Mouse (Mus musculus) MEL (cell line): ENCODE measurements around the gene Dffa. TPM values are rescaled to one million over a fixed set of nuclear protein-coding genes. Genes with fewer than 3 reads are reported as not detected.

ENCODE experiments used
- DNase-seq: peaks from one replicate; pipeline ENCODE4 v3.0.0; 2011; ENCODE audit warnings: low read depth, low spot score
- H3K27ac ChIP-seq: 2 replicates; pipeline ENCODE4 v1.5.1; 2012; ENCODE audit warnings: low read depth, mild to moderate bottlenecking, control low read depth, low read length, moderate library complexity; ENCODE audit not compliant: control insufficient read depth
- H3K27me3 ChIP-seq, 2 experiments: fragments of 150-350 bp in 1 of 2; sonication (generic) in 1 of 2; 2 replicates each; pipeline ENCODE4 v1.6.1; 2012; ENCODE audit warnings: low read length in 2 of 2, mild to moderate bottlenecking in 2 of 2, improper control_type of control experiment in 1 of 2, moderate library complexity in 1 of 2; ENCODE audit not compliant: insufficient read depth in 2 of 2, control insufficient read depth in 1 of 2
- H3K36me3 ChIP-seq, 2 experiments: 2 replicates each; pipeline ENCODE4 v1.6.1; 2012 to 2014; ENCODE audit warnings: low read length in 2 of 2, improper control_type of control experiment in 1 of 2, inconsistent platforms in 1 of 2, mild to moderate bottlenecking in 1 of 2; ENCODE audit not compliant: insufficient read depth in 2 of 2, control insufficient read depth in 1 of 2
- H3K4me1 ChIP-seq, 2 experiments: fragments of 150-350 bp in 1 of 2; sonication (generic) in 1 of 2; 2 replicates each; pipeline ENCODE4 v1.6.1; 2012; ENCODE audit warnings: low read length in 2 of 2, improper control_type of control experiment in 1 of 2, mild to moderate bottlenecking in 1 of 2; ENCODE audit not compliant: insufficient read depth in 2 of 2, control insufficient read depth in 1 of 2
- H3K4me3 ChIP-seq, 2 experiments: fragments of 150-350 bp in 1 of 2; sonication (generic) in 1 of 2; 2 replicates each; pipeline ENCODE4 v1.5.1; 2012; ENCODE audit warnings: low read depth in 2 of 2, low read length in 2 of 2, mild to moderate bottlenecking in 2 of 2, moderate library complexity in 2 of 2, control low read depth in 1 of 2, improper control_type of control experiment in 1 of 2; ENCODE audit not compliant: control insufficient read depth in 1 of 2, insufficient read depth in 1 of 2
- H3K79me2 ChIP-seq: 2 replicates; pipeline ENCODE4 v1.6.1; 2012; ENCODE audit warnings: mild to moderate bottlenecking, low read length, moderate library complexity; ENCODE audit not compliant: control insufficient read depth, poor library complexity, insufficient read depth
- H3K9ac ChIP-seq: 2 replicates; pipeline ENCODE4 v1.6.1; 2012; ENCODE audit warnings: low read depth, mild to moderate bottlenecking, control low read depth, low read length, moderate library complexity; ENCODE audit not compliant: control insufficient read depth, poor library complexity, severe bottlenecking
- H3K9me3 ChIP-seq: fragments of 150-350 bp; sonication (generic); replicated peaks from 2 replicates; pipeline ENCODE4 v1.6.1; 2012; ENCODE audit warnings: mild to moderate bottlenecking, low read length, improper control_type of control experiment, moderate library complexity; ENCODE audit not compliant: insufficient read depth
- CHD2 ChIP-seq: IDR thresholded peaks from 2 replicates; pipeline ENCODE4 v1.6.1; 2011; ENCODE audit warnings: low read length, improper control_type of control experiment
- E2F4 ChIP-seq: IDR thresholded peaks from 2 replicates; pipeline ENCODE4 v1.6.1; 2011; ENCODE audit warnings: low read depth, low read length, improper control_type of control experiment, borderline replicate concordance
- ELF1 ChIP-seq: IDR thresholded peaks from 2 replicates; pipeline ENCODE4 v1.6.1; 2014; ENCODE audit warnings: low read depth, mild to moderate bottlenecking, inconsistent platforms, low read length, improper control_type of control experiment, moderate library complexity
- EP300 ChIP-seq, 2 experiments: IDR thresholded peaks; 2 replicates each; pipeline ENCODE4 v1.6.1; 2011; ENCODE audit warnings: improper control_type of control experiment in 2 of 2, low read length in 2 of 2, low read depth in 1 of 2, mild to moderate bottlenecking in 1 of 2
- ETS1 ChIP-seq: IDR thresholded peaks from 2 replicates; pipeline ENCODE4 v1.6.1; 2012; ENCODE audit warnings: low read depth, mild to moderate bottlenecking, inconsistent platforms, low read length, improper control_type of control experiment, moderate library complexity
- GABPA ChIP-seq: IDR thresholded peaks from 2 replicates; pipeline ENCODE4 v1.6.1; 2012; ENCODE audit warnings: low read depth, mild to moderate bottlenecking, inconsistent platforms, low read length, improper control_type of control experiment, moderate library complexity
- GATA1 ChIP-seq: IDR thresholded peaks from 2 replicates; pipeline ENCODE4 v1.6.1; 2011; ENCODE audit warnings: low read depth, low read length, improper control_type of control experiment
- HCFC1 ChIP-seq: IDR thresholded peaks from 2 replicates; pipeline ENCODE4 v1.6.1; 2012; ENCODE audit warnings: low read depth, mild to moderate bottlenecking, inconsistent platforms, low read length, improper control_type of control experiment, moderate library complexity
- KAT2A ChIP-seq: conservative IDR thresholded peaks from 2 replicates; pipeline ENCODE4 v1.6.1; 2012; ENCODE audit warnings: low read depth, low read length, improper control_type of control experiment, inconsistent platforms
- MAX ChIP-seq: IDR thresholded peaks from 2 replicates; pipeline ENCODE4 v1.6.1; 2011; ENCODE audit warnings: low read length, improper control_type of control experiment
- MAZ ChIP-seq: IDR thresholded peaks from 2 replicates; pipeline ENCODE4 v1.6.1; 2012; ENCODE audit warnings: low read depth, mild to moderate bottlenecking, inconsistent platforms, low read length, improper control_type of control experiment
- MEF2A ChIP-seq: IDR thresholded peaks from 2 replicates; pipeline ENCODE4 v1.6.1; 2014; ENCODE audit warnings: low read depth, mild to moderate bottlenecking, inconsistent platforms, low read length, improper control_type of control experiment; ENCODE audit not compliant: poor library complexity, insufficient replicate concordance, severe bottlenecking; ENCODE audit errors: extremely low read depth
- MXI1 ChIP-seq: IDR thresholded peaks from 2 replicates; pipeline ENCODE4 v1.6.1; 2011; ENCODE audit warnings: mild to moderate bottlenecking, low read depth, low read length, improper control_type of control experiment
- MYB ChIP-seq: IDR thresholded peaks from 2 replicates; pipeline ENCODE4 v1.6.1; 2011; ENCODE audit warnings: mild to moderate bottlenecking, low read depth, low read length, improper control_type of control experiment
- MYC ChIP-seq: IDR thresholded peaks from 2 replicates; pipeline ENCODE4 v1.6.1; 2011; ENCODE audit warnings: low read depth, mild to moderate bottlenecking, low read length, improper control_type of control experiment, moderate library complexity
- NELFE ChIP-seq: IDR thresholded peaks from 2 replicates; pipeline ENCODE4 v1.6.1; 2011; ENCODE audit warnings: low read depth, low read length, improper control_type of control experiment
- NRF1 ChIP-seq: IDR thresholded peaks from 2 replicates; pipeline ENCODE4 v1.6.1; 2014; ENCODE audit warnings: low read depth, mild to moderate bottlenecking, inconsistent platforms, low read length, improper control_type of control experiment, moderate library complexity; ENCODE audit not compliant: poor library complexity, insufficient read depth, severe bottlenecking
- POLR2A ChIP-seq, 2 experiments: IDR thresholded peaks; 2 replicates each; pipeline ENCODE4 v1.6.1; 2011 to 2012; ENCODE audit warnings: low read length in 2 of 2, mild to moderate bottlenecking in 2 of 2, control low read depth in 1 of 2, improper control_type of control experiment in 1 of 2, low read depth in 1 of 2, moderate library complexity in 1 of 2; ENCODE audit not compliant: control insufficient read depth in 1 of 2, insufficient read depth in 1 of 2, poor library complexity in 1 of 2
- POLR2AphosphoS2 ChIP-seq: IDR thresholded peaks from 2 replicates; pipeline ENCODE4 v1.6.1; 2011; ENCODE audit warnings: low read length, improper control_type of control experiment
- POLR2AphosphoS5 ChIP-seq: IDR thresholded peaks from 2 replicates; pipeline ENCODE4 v1.6.1; 2012; ENCODE audit warnings: low read depth, borderline replicate concordance, mild to moderate bottlenecking, inconsistent platforms, low read length, moderate library complexity, mixed read lengths
- RAD21 ChIP-seq: IDR thresholded peaks from 2 replicates; pipeline ENCODE4 v1.6.1; 2011; ENCODE audit warnings: mild to moderate bottlenecking, low read depth, low read length, improper control_type of control experiment
- SIN3A ChIP-seq: IDR thresholded peaks from 2 replicates; pipeline ENCODE4 v1.6.1; 2012; ENCODE audit warnings: low read length, improper control_type of control experiment, inconsistent platforms
- TAL1 ChIP-seq: IDR thresholded peaks from 2 replicates; pipeline ENCODE4 v1.6.1; 2012; ENCODE audit warnings: mild to moderate bottlenecking, inconsistent platforms, low read length, moderate library complexity, mixed read lengths
- TBP ChIP-seq: IDR thresholded peaks from 2 replicates; pipeline ENCODE4 v1.8.0; 2011; ENCODE audit warnings: low read depth, low read length, improper control_type of control experiment
- TCF12 ChIP-seq: IDR thresholded peaks from 2 replicates; pipeline ENCODE4 v1.6.1; 2014; ENCODE audit warnings: low read depth, mild to moderate bottlenecking, inconsistent platforms, low read length, improper control_type of control experiment, moderate library complexity
- UBTF ChIP-seq: IDR thresholded peaks from 2 replicates; pipeline ENCODE4 v1.6.1; 2012; ENCODE audit warnings: low read depth, mild to moderate bottlenecking, inconsistent platforms, low read length, improper control_type of control experiment, moderate library complexity, borderline replicate concordance; ENCODE audit not compliant: insufficient read depth
- USF1 ChIP-seq: IDR thresholded peaks from 2 replicates; pipeline ENCODE4 v1.6.1; 2014; ENCODE audit warnings: low read depth, mild to moderate bottlenecking, inconsistent platforms, low read length, improper control_type of control experiment, moderate library complexity
- USF2 ChIP-seq, 2 experiments: IDR thresholded peaks; 2 replicates each; pipeline ENCODE4 v1.6.1; 2011 to 2012; ENCODE audit warnings: improper control_type of control experiment in 2 of 2, low read length in 2 of 2, borderline replicate concordance in 1 of 2, inconsistent platforms in 1 of 2, low read depth in 1 of 2, mild to moderate bottlenecking in 1 of 2; ENCODE audit not compliant: insufficient read depth in 1 of 2
- ZKSCAN1 ChIP-seq: IDR thresholded peaks from 2 replicates; pipeline ENCODE4 v1.6.1; 2012; ENCODE audit warnings: low read depth, mild to moderate bottlenecking, inconsistent platforms, low read length, improper control_type of control experiment, moderate library complexity
- ZNF384 ChIP-seq: IDR thresholded peaks from 2 replicates; pipeline ENCODE4 v1.6.1; 2012; ENCODE audit warnings: low read depth, mild to moderate bottlenecking, inconsistent platforms, low read length, improper control_type of control experiment
- polyA plus RNA-seq, 2 experiments: library from polyadenylated mRNA; stranded (reverse) in 1 of 2; unstranded in 1 of 2; fragments of >175 nt in 1 of 2; fragments of >200 nt in 1 of 2; gene quantifications; 2 replicates each; pipeline versions ENCODE4 v1.2.1 to v1.2.4; 2012; ENCODE audit warnings: low replicate concordance in 2 of 2, low read depth in 1 of 2; ENCODE audit not compliant: insufficient read length in 2 of 2, insufficient read depth in 1 of 2, missing spikeins in 1 of 2
- total RNA-seq: library from RNA; depleted of rRNA; stranded (reverse); fragments of 300-350 nt; gene quantifications from 2 replicates; pipeline ENCODE4 v1.2.3, GENCODE M21; 2012

Gene Dffa
- total and polyA plus RNA-seq, 3 experiments: 20.2 to 33.0 TPM; not detected in 1

DNA sequence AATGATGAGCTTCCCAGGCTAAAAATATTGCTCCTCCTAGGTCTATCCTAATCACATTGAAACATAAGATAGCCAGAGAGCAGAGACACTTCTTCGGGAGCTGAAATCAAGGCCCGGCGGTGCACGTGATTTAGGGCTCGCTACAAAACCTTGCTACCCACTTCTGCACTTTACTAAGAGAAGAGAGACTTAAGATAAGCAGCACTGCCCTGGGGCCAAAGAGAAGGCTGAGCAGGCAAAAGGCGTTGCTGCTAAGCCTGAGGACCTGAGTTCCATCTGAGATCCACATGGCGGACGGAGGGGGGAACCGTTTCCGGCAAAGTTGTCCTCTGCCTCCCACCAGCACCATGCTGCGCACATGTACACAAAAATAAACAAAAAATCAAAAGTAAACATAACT lies 5.4 kb upstream of the Dffa start (continued):
- TF ChIP-seq GABPA: no peak
- TF ChIP-seq MEF2A: no peak
- no peak for TF ChIP-seq RAD21
- TF ChIP-seq GATA1: no peak
- no peak for TF ChIP-seq ZNF384
- no peak for TF ChIP-seq E2F4
- TF ChIP-seq MYB: no peak
- TF ChIP-seq UBTF: no peak
- no peak for TF ChIP-seq POLR2AphosphoS2
- no peak; the same call in none of the 2 replicates for TF ChIP-seq MYC
- no peak for TF ChIP-seq POLR2AphosphoS5
- no peak for TF ChIP-seq ZKSCAN1
- peak; percentile 57 for TF ChIP-seq MXI1

DNA sequence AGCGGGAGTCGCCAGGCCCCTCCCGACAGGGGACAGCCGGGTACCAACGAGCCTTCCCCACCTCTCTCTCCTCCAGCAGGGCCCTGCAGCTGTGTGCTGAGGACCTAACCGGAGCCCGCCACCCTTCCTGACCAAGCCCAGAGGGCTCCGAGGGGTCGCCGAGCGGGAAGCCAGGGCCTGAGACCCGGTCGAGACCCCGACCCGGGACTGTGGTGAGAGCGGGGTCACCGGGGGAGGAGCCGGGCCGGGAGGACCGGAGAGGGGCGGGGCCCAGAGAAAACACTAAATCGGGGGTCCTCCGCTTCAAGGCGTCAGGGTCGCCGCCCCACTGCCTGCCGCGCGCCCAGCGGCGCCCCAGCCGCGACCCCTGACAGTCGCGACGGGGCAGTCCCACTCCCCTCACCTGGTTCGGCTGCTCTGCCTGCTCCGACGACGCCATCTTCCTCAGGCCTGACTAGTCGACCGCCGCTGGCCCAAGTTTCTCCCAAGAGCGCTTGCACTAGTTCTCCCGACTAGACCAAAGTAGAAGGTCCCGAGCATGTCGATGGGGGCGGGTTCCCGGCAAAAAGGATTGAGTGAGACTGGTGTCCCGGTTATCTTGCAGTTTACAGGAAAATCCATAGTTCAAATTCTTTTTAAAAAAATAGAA lies 4.5 kb upstream of the Dffa start, which contains the start of gene Pex14:
Gene Pex14 (minus strand): TSS at position 508 of the 649 bp plus-strand sequence.
- peak; percentile 99 for TF ChIP-seq SIN3A
- TF ChIP-seq USF1: peak; percentile 51; the same call in 1 of the 2 replicates
- no peak for TF ChIP-seq RAD21
- TF ChIP-seq TBP: peak; percentile 79
- peak; percentile 81 for TF ChIP-seq TCF12
- TF ChIP-seq ELF1: peak; percentile 71
- TF ChIP-seq NELFE: peak; percentile 71
- TF ChIP-seq EP300 (IDR thresholded peaks at IDR 0.05; ENCODE audit: low read depth in 1 of 2, low read length in 2 of 2): 0 out of 4 replicates have a peak, but pooled peaks of 1 of the 2 experiments have one; percentile 12
- peak; percentile 86 for TF ChIP-seq CHD2
- TF ChIP-seq NRF1: peak; percentile 48; the same call in 1 of the 2 replicates
- 0 out of 2 replicates have a peak, but pooled peaks have one; percentile 56 for TF ChIP-seq ZNF384
- peak; percentile 76; the same call in 1 of the 2 replicates for TF ChIP-seq MAZ
- peak; percentile 38; the same call in 1 of the 2 replicates for TF ChIP-seq POLR2AphosphoS2
- TF ChIP-seq E2F4: peak; percentile 65; the same call in 1 of the 2 replicates
- peak; percentile 88 for TF ChIP-seq MXI1
- peak; percentile 56; the same call in 1 of the 2 replicates for TF ChIP-seq ETS1
- no peak for TF ChIP-seq USF2 (IDR thresholded peaks at IDR 0.05; ENCODE audit: borderline replicate concordance in 1 of 2, insufficient read depth in 1 of 2, low read depth in 1 of 2, low read length in 2 of 2)
- no peak for TF ChIP-seq MYB
- no peak for TF ChIP-seq GATA1
- peak; percentile 93 for TF ChIP-seq KAT2A
- peak; percentile 99 for TF ChIP-seq HCFC1
- TF ChIP-seq MAX: peak; percentile 26; the same call in 1 of the 2 replicates
- TF ChIP-seq POLR2A (IDR thresholded peaks at IDR 0.05; ENCODE audit: control insufficient read depth in 1 of 2, insufficient read depth in 1 of 2, low read depth in 1 of 2, low read length in 2 of 2, poor library complexity in 1 of 2): peak; percentile 64 to 72
- no peak for TF ChIP-seq TAL1
- Histone ChIP-seq H3K9ac (peak within 1 kb of the TSS; percentile 89), H3K9me3 (no peaks in the 10 kb centered on the region), H3K36me3 (peaks cover 0 to 16% of the 10 kb centered on the region in 2 experiments; a peak in 2 of 4 replicates), H3K79me2 (peaks cover 24% of the 10 kb centered on the region), H3K27me3 (no peaks in the 10 kb centered on the region), H3K4me3 (peak within 1 kb of the TSS; percentile 86 to 90), H3K27ac (peak within 1 kb of the TSS; percentile 43), H3K4me1 (peaks cover 3 to 18% of the 10 kb centered on the region in 2 experiments)
- peak; percentile 94 for DNase-seq
